Mouse (Mus musculus) T-helper 1 cell (primary cell): ENCODE measurements at regions not wholly inside any gene's neighbourhood (a gene's known extent, or its start where the extent isn't known, plus 50 kb on each side); places are given as distances from the start of the nearest gene placed in this dataset.

Source experiments
- in situ Hi-C: fragments of 300-600 bp; cut with MboI, MseI; formaldehyde crosslinking; loops from one replicate; pipeline ENCODE4 v1.15.1; 2025; ENCODE audit warnings: high pct_unique_total_duplicates

GRCm38 (mm10) chrX:17908081-17908480 lies 237.6 kb upstream of the Dusp21 start:
- in situ Hi-C loops = loop anchor here (5.0 kb wide), 1 partner anchor 36 kb away; no protein-coding TSS in a partner anchor
